17 mouse cellular contexts compared by ENCODE assay signal in genomic region chr11:65135251-65135739, GRCm38 (mm10). TPM values are rescaled to one million over a fixed set of nuclear protein-coding genes. Genes with fewer than 3 reads are reported as not detected.
A peak's percentile ranks its signal among the peaks of the same experiment; 100 is the strongest.
DNase-seq lines count a peak whose midpoint lies in the region; TF ChIP-seq lines count a peak whose summit lies in the region.
"Had no signal": no experiment of that assay in that cellular context is flagged by ENCODE, and none has a peak within 500 bp of the region (broad histone marks: within the 10 kb centered on the region; RNA-seq: fewer than 3 reads in every experiment).

No protein-coding gene starts in this region.

- H3K9me3 ChIP-seq in embryonic facial prominence, embryonic 10.5 days, result no peaks in the 10 kb centered on the region
- H3K9me3 ChIP-seq: hindbrain, embryonic 13.5 days; liver, embryonic 13.5 days had no signal

- H3K27ac ChIP-seq in layer of hippocampus, adult 2 months, result peak overlapping the region; percentile 80
- no peak overlapping the region for H3K27ac ChIP-seq in embryonic facial prominence, embryonic 10.5 days (replicated peaks)
- H3K27ac ChIP-seq: gastrocnemius, adult 2 months; hindbrain, embryonic 13.5 days; liver, embryonic 13.5 days had no signal

- H3K27me3 ChIP-seq in embryonic facial prominence, embryonic 10.5 days (replicated peaks; ENCODE audit: low read depth, poor library complexity, severe bottlenecking), result no peaks in the 10 kb centered on the region
- H3K27me3 ChIP-seq: hindbrain, embryonic 13.5 days; liver, embryonic 13.5 days had no signal

- no peaks in the 10 kb centered on the region for H3K4me1 ChIP-seq in embryonic facial prominence, embryonic 10.5 days
- H3K4me1 ChIP-seq: liver, embryonic 13.5 days had no signal

- no peak for TF ChIP-seq CTCF in layer of hippocampus, adult 2 months (conservative IDR thresholded peaks at IDR 0.05)

- H3K36me3 ChIP-seq in embryonic facial prominence, embryonic 10.5 days (replicated peaks), result no peaks in the 10 kb centered on the region
- H3K36me3 ChIP-seq: hindbrain, embryonic 13.5 days; liver, embryonic 13.5 days had no signal

- DNase-seq in adrenal gland, adult 2 months, result peak; percentile 30
- no peak for DNase-seq in adrenal gland, postnatal 25 days
- DNase-seq in layer of hippocampus, adult 2 months (ENCODE audit: low spot score in 2 of 2), result peak in 1 of 2 experiments; percentile 39
- no peak for DNase-seq in layer of hippocampus, postnatal 10 days (ENCODE audit: low spot score in 2 of 2)
- DNase-seq in cerebellum, postnatal 36 days, result peak; percentile 52 to 64
- peak; percentile 62 to 84 for DNase-seq in left cerebral cortex, postnatal 25 days (ENCODE audit: low spot score in 2 of 2)
- DNase-seq in kidney, postnatal 10 days, result no peak
- DNase-seq in embryonic facial prominence, embryonic 10.5 days (ENCODE audit: low spot score), result no peak
- DNase-seq: gastrocnemius, adult 2 months; kidney, adult 2 months; liver, embryonic 13.5 days; midbrain, embryonic 14.5 days; thymus, postnatal 14 days had no signal

- H3K4me3 ChIP-seq in layer of hippocampus, adult 2 months, result no peak overlapping the region
- H3K4me3 ChIP-seq in embryonic facial prominence, embryonic 10.5 days, result no peak overlapping the region
- H3K4me3 ChIP-seq: gastrocnemius, adult 2 months; hindbrain, embryonic 13.5 days; liver, embryonic 13.5 days had no signal

- intact Hi-C loops in left cerebral cortex, postnatal 25 days (cut with DNase I), result loop anchor here (5.0 kb wide), 1 partner anchor 78 kb away; no protein-coding TSS in a partner anchor

- 84% methylated on average over 8 of the region's 8 CpGs for WGBS in embryonic facial prominence, embryonic 10.5 days

RNA-seq across cellular contexts. Expression of gene 1700086D15Rik, which starts 24.4 kb away (rescaled TPM):
- total RNA-seq in adrenal gland, adult 2 months (2021), result not detected
- polyA plus RNA-seq in adrenal gland, adult 2 months (2012; rRNA removed), result not detected in 2 replicates
- total RNA-seq in adrenal gland, postnatal 25 days (2021), result 0.86 TPM in 1 of 2 replicates, not detected in the other
- total RNA-seq in layer of hippocampus, adult 2 months (2021), result 1 to 10 TPM; 3.2 to 4.7 TPM
- total RNA-seq in layer of hippocampus, postnatal 10 days (2021), result 1 to 10 TPM; 2.9 to 4.8 TPM
- 1 to 10 TPM; 2.7 to 4.5 TPM for total RNA-seq in left cerebral cortex, postnatal 25 days (2021)
- 0.23 TPM in 1 of 2 replicates, not detected in the other for polyA plus RNA-seq in embryonic facial prominence, embryonic 10.5 days (2016; fragmentation: Nextera tagmentation; extraction: Ambion mirVana)
- polyA plus RNA-seq: heart, embryonic 14.5 days; hindbrain, embryonic 13.5 days; large intestine, adult 2 months; liver, embryonic 13.5 days; neural tube, embryonic 11.5 days had no signal

RNA-seq across cellular contexts. Expression of gene Arhgap44, which starts 27.5 kb away (rescaled TPM):
- 10 to 100 TPM in 1 of 2 experiments, 1 to 10 TPM in 1; 6.8 to 15.5 TPM for total RNA-seq in adrenal gland, adult 2 months (2021)
- polyA plus RNA-seq in adrenal gland, adult 2 months (2012; rRNA removed), result 4.8 and 5.0 TPM in 2 replicates
- 7.8 and 8.4 TPM in 2 replicates for total RNA-seq in adrenal gland, postnatal 25 days (2021)
- 100 to 1,000 TPM; 117 to 123 TPM for total RNA-seq in layer of hippocampus, adult 2 months (2021)
- total RNA-seq in layer of hippocampus, postnatal 10 days (2021), result 100 to 1,000 TPM in 1 of 2 experiments, 10 to 100 TPM in 1; 98.4 to 100 TPM
- 100 to 1,000 TPM; 148 to 149 TPM for total RNA-seq in left cerebral cortex, postnatal 25 days (2021)
- 3.5 and 3.8 TPM in 2 replicates for polyA plus RNA-seq in embryonic facial prominence, embryonic 10.5 days (2016; fragmentation: Nextera tagmentation; extraction: Ambion mirVana)

Comparison
In these comparisons a context has a peak if more than half of its experiments do, and no peak if none do; other contexts are left out.
1. DNase-seq: peak in adrenal gland, adult 2 months (single experiment), cerebellum, postnatal 36 days (2 of 2) and left cerebral cortex, postnatal 25 days (2 of 2); none in adrenal gland, postnatal 25 days (single experiment), layer of hippocampus, postnatal 10 days (0 of 2), kidney, postnatal 10 days (single experiment) and embryonic facial prominence, embryonic 10.5 days (single experiment).
2. RNA of gene Arhgap44, which starts 27.5 kb away (total RNA-seq): 148 to 149 TPM in left cerebral cortex, postnatal 25 days, 117 to 123 TPM in layer of hippocampus, adult 2 months and 98.4 to 100 TPM in layer of hippocampus, postnatal 10 days; 6.8 to 15.5 TPM in adrenal gland, adult 2 months and 7.8 to 8.4 TPM in adrenal gland, postnatal 25 days; every median in the first group is over 4 times any median in the second.